Mouse (Mus musculus) neural tube, embryonic 13.5 days (tissue): Measurements from ENCODE around the gene F11r. TPM values are rescaled to one million over a fixed set of nuclear protein-coding genes. Genes with fewer than 3 reads are reported as not detected.

ENCODE experiments used
- ATAC-seq: fragments of 200-750 bp; cut with Nextera tagmentation; 2 replicates; pipeline ENCODE4 v1.8.0; 2017; ENCODE audit warnings: low read depth, mild to moderate bottlenecking, moderate TSS enrichment, moderate library complexity
- H3K27ac ChIP-seq: fragments of 300-500 bp; sonication (generic); replicated peaks from 2 replicates; pipeline ENCODE4 v1.5.1; 2015; ENCODE audit warnings: moderate library complexity, mild to moderate bottlenecking, inconsistent platforms
- H3K27me3 ChIP-seq: fragments of 300-500 bp; sonication (generic); 2 replicates; pipeline ENCODE4 v1.6.1; 2015; ENCODE audit warnings: mild to moderate bottlenecking, inconsistent platforms
- H3K36me3 ChIP-seq: fragments of 300-500 bp; sonication (generic); 2 replicates; pipeline ENCODE4 v1.6.1; 2015; ENCODE audit warnings: mild to moderate bottlenecking, inconsistent platforms
- H3K4me1 ChIP-seq: fragments of 300-500 bp; sonication (generic); replicated peaks from 2 replicates; pipeline ENCODE4 v1.6.1; 2015; ENCODE audit warnings: inconsistent platforms
- H3K4me2 ChIP-seq: fragments of 300-500 bp; sonication (generic); 2 replicates; pipeline ENCODE4 v1.6.1; 2015; ENCODE audit warnings: inconsistent platforms, mild to moderate bottlenecking, moderate library complexity
- H3K4me3 ChIP-seq: fragments of 300-500 bp; sonication (generic); 2 replicates; pipeline ENCODE4 v1.5.1; 2015; ENCODE audit warnings: mild to moderate bottlenecking, inconsistent platforms
- H3K9ac ChIP-seq: fragments of 300-500 bp; sonication (generic); 2 replicates; pipeline ENCODE4 v1.6.1; 2015; ENCODE audit warnings: moderate library complexity, mild to moderate bottlenecking, inconsistent platforms
- H3K9me3 ChIP-seq: fragments of 300-500 bp; sonication (generic); 2 replicates; pipeline ENCODE4 v1.6.1; 2016; ENCODE audit warnings: inconsistent platforms
- WGBS: fragments of 180-500 bp; shearing (Covaris S2); methylation state at CpG from one replicate; pipeline ENCODE4 v1.1.7; 2015; 5-methylcytosine and 5-hydroxymethylcytosine counted together
- polyA plus RNA-seq: library from polyadenylated mRNA; unstranded; fragments of >200 nt; fragmentation: Nextera tagmentation; extraction: Ambion mirVana; gene quantifications from 2 replicates; pipeline ENCODE4 v1.2.1, GENCODE M21; 2015

Gene F11r
- polyA plus RNA-seq, 1 experiment from 2014 or later = 14.7 TPM

DNA sequence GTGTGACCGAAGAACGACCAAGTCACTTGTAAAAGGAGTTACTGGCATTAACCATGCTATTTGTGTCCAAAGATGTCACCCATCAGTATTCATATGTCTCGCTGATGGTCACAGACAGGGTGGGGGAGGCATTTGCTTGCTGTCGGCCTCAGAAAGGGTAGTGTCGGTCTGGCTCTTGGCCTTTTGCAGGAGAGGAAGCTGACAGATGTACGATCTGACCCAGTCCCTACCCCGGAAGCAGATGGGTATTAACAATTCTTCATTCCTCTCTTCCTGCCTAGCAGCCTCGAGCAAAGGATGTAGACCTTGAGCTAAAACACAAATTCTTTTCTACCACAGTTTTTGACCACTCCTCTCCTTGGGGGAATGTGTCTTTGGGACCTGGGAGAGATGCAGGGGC, 39.8 kb downstream of the F11r start:
- H3K4me2 ChIP-seq = no peak overlapping the region
- ATAC-seq = no peak
- no peaks in the 10 kb centered on the region for H3K4me1 ChIP-seq
- H3K9me3 ChIP-seq = peaks cover 3% of the 10 kb centered on the region; the same call in 1 of the 2 replicates
- H3K4me3 ChIP-seq = no peak overlapping the region
- no peaks in the 10 kb centered on the region for H3K27me3 ChIP-seq
- WGBS = 75% methylated on average over 8 of the region's 8 CpGs
- H3K36me3 ChIP-seq = no peaks in the 10 kb centered on the region
- no peak overlapping the region for H3K9ac ChIP-seq
- H3K27ac ChIP-seq = no peak overlapping the region

DNA sequence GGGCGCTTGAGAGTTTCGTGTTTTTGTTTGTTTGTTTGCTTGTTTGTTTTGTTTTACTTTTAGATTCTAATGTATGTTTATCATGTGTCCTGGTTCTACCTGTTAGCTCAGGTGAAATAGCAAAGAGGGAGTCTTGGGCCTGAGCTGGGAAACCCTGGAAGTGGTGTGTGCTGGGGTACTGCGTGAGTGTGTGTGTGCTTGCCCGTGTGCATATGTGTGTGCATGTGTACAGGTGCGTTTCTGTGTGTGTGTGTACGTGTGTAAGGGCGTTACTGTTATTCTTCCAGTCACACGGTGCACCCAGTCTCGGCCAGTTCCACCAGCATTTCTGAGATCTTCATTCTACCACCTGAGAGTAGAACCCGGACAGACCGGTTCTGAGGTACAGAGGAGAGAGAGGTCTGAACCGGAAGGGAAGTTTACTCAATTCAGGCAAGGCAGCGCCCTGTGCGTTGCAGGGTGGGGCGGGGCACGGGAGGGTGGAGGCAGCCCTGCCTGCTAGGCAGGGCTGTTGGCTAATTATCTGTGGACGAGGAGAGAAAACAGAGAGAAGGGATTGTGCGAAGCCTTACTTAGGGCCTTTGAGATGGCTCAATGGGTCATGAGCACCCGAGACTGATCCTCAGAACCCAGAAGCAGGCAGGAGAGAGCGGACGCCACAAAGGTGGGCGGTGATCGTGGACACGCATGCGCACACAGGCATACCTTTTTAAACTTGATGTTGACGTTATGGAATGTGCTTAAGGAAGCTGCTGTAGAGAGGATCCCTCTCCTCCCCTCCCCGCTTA, 40.6 kb downstream of the F11r start:
- Histone ChIP-seq H3K4me3 (peak overlapping the region; percentile 27), H3K27me3 (no peaks in the 10 kb centered on the region), H3K9ac (peak overlapping the region; percentile 43), H3K4me2 (peak overlapping the region; percentile 39), H3K36me3 (no peaks in the 10 kb centered on the region), H3K9me3 (peaks cover 6% of the 10 kb centered on the region), H3K4me1 (no peaks in the 10 kb centered on the region), H3K27ac (no peak overlapping the region)
- 60% methylated on average over 27 of the region's 27 CpGs for WGBS
- ATAC-seq = peak; percentile 40; the same call in 1 of the 2 replicates

DNA sequence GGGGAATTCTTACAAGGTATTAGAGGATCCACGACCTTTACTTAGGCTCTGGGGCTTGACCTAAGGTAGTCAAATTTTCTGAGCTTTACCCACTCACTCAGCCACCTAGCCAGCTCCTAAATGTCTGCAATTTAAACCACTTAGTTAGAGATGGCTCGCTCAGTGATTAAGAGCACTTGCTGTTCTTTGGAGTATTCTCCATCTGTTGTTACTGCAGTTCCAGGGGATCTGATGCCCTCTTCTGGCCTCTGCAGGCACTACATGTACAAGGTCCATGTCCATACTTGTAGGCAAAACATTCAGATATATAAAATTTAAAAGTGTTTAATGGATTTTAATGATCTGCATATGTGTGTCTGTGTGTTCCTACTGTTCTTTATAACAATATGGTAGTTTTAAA, 41.6 kb downstream of the F11r start:
- Histone ChIP-seq H3K4me1 (no peaks in the 10 kb centered on the region), H3K27ac (no peak overlapping the region), H3K4me2 (no peak overlapping the region), H3K27me3 (no peaks in the 10 kb centered on the region), H3K4me3 (no peak overlapping the region), H3K36me3 (no peaks in the 10 kb centered on the region), H3K9ac (no peak overlapping the region), H3K9me3 (peaks cover 11% of the 10 kb centered on the region)
- peak; percentile 19; the same call in 1 of the 2 replicates for ATAC-seq
- 43% methylated on average over 2 of the region's 2 CpGs for WGBS

DNA sequence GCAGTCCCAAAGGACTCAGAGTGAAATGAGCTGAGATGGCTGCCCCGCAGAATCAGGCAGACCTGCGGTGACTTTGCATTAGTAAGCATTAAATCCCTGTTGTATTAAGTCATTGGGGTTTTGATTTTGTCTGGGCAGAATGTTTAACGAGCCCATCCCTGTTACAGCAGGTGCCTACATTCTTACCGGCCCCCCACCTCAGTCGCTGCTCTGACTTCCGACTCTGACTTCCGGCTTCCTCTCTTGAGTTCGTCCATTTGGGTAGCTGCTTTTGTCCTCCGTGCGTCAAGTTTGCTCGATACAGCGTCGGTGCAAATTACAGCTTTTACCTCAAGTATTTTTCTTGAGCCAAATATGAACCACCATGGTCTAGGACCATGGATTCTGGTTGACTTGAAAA, 56.9 kb downstream of the F11r start:
- WGBS = 88% methylated on average over 13 of the region's 13 CpGs
- no peak for ATAC-seq
- H3K4me3 ChIP-seq = no peak overlapping the region

DNA sequence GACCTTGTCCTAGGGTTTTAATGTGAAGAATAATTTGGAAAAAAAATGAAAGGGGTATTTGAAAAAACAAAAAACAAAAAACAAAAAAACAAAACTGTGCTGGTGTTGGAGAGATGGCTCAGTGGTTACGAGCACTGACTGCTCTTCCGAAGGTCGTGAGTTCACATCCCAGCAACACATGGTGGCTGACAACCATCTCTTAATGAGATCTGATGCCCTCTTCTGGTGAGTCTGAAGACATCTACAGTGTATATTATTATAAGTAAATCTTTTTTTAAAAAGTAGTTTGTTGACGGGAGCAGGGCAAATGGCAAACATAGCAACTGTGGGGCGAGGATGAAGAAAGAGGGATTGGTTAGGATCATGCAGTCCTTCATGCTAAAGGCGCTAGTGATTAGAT, 58.0 kb downstream of the F11r start:
- Histone ChIP-seq H3K4me2 (no peak overlapping the region), H3K4me3 (no peak overlapping the region), H3K4me1 (peaks cover 11% of the 10 kb centered on the region; the same call in 1 of the 2 replicates), H3K36me3 (no peaks in the 10 kb centered on the region), H3K27ac (no peak overlapping the region), H3K27me3 (no peaks in the 10 kb centered on the region), H3K9me3 (peaks cover 10% of the 10 kb centered on the region), H3K9ac (no peak overlapping the region)
- 91% methylated on average over 6 of the region's 6 CpGs for WGBS
- no peak for ATAC-seq

More for the DNA sequence above, 56.9 kb downstream of the F11r start:
- Histone ChIP-seq H3K4me2 (no peak overlapping the region), H3K9ac (no peak overlapping the region), H3K27me3 (no peaks in the 10 kb centered on the region), H3K27ac (no peak overlapping the region), H3K4me1 (peaks cover 5% of the 10 kb centered on the region; the same call in 1 of the 2 replicates), H3K36me3 (no peaks in the 10 kb centered on the region), H3K9me3 (peaks cover 16% of the 10 kb centered on the region)

DNA sequence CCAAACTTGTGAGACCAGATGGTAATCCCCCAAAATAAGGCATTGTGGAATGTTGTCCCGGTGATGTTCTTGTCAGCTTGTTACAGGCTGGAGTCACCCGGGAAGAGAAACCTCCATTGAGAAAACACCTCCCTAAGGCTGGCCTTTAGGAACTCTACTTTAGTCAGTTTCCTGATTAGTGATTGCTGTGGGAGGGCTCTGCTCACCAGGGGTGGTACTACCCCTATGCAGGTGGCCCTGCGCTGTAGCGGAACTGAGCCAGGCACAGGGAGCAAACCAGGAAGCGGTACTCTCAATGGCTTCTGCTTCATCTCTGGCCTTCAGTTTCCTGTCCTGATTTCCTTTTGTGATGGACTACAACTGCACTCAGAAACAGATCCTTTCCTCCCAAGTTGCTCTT, 62.5 kb downstream of the F11r start:
- peaks cover 20% of the 10 kb centered on the region for H3K4me1 ChIP-seq
- no peak overlapping the region for H3K9ac ChIP-seq
- no peak overlapping the region for H3K4me2 ChIP-seq
- ATAC-seq = no peak
- H3K36me3 ChIP-seq = no peaks in the 10 kb centered on the region
- WGBS = 76% methylated on average over 5 of the region's 5 CpGs
- H3K27me3 ChIP-seq = no peaks in the 10 kb centered on the region
- 0 out of 2 replicates have a peak overlapping the region, but pooled peaks have one; percentile 33 for H3K27ac ChIP-seq
- H3K4me3 ChIP-seq = no peak overlapping the region
- no peaks in the 10 kb centered on the region for H3K9me3 ChIP-seq

DNA sequence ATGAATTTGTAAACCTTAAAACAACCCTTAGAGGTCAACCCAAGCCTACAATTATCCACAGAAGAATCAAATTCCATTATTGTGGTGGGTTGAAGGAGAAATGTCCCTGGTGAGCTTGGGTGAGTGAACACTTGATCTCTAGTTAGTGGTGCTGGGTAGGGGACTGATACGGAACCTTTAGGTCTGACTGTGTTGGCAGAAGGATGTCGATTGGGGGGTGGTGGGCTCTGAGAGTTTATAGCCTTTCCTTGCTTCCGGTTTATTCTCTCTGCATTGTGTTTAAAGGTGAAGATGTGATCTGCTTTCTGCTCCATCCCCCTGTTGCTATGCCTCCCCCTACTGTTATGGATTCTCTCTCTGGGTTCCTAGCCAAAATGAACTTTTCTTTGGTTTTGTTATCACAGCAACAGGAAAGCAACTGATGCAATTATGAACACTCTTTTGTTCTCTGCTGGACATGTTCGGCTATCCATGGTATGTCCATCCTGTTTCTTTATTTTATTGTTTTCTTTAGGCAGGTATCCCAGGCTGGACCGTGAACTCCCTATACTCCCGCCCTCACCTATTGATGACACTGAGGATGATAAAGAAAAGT, 63.8 kb downstream of the F11r start:
- H3K27ac ChIP-seq = no peak overlapping the region
- H3K27me3 ChIP-seq = no peaks in the 10 kb centered on the region
- 0 out of 2 replicates have a peak, but pooled peaks cover 2% of the 10 kb centered on the region for H3K9me3 ChIP-seq
- 62% methylated on average over 6 of the region's 6 CpGs for WGBS
- no peak overlapping the region for H3K9ac ChIP-seq
- H3K4me2 ChIP-seq = no peak overlapping the region
- 0 out of 2 replicates have a peak, but pooled peaks cover 4% of the 10 kb centered on the region for H3K36me3 ChIP-seq
- no peak overlapping the region for H3K4me3 ChIP-seq
- H3K4me1 ChIP-seq = peaks cover 30% of the 10 kb centered on the region
- no peak for ATAC-seq

DNA sequence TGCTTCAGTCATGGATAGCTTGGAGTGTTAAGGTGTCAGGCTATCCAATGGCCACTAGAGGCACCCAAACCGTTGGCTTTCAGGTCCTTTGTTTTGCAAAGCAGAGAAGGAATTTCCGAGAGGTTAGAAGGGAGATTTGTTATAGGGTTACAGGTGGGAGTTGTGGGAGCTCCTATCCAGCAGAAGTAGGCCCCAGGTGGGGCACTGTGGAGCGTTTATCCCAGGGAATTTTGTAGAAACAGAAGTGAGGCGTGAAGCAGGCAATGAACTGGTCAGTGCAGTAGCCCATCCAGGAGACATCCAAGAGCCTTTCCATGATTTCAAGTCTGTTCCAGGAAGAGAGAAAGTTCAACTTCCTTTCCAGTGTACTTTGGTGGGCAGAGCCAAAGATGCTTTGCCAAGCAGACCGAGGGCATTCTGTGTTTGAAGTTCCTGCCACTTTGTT, 64.3 kb downstream of the F11r start:
- no peaks in the 10 kb centered on the region for H3K27me3 ChIP-seq
- ATAC-seq = no peak
- peak overlapping the region; percentile 77 for H3K27ac ChIP-seq
- H3K4me3 ChIP-seq = peak overlapping the region; percentile 8; the same call in 1 of the 2 replicates
- 0 out of 2 replicates have a peak, but pooled peaks cover 7% of the 10 kb centered on the region for H3K36me3 ChIP-seq
- H3K4me1 ChIP-seq = peaks cover 30% of the 10 kb centered on the region
- 6% methylated on average over 5 of the region's 5 CpGs for WGBS
- peak overlapping the region; percentile 62 for H3K4me2 ChIP-seq
- H3K9me3 ChIP-seq = 0 out of 2 replicates have a peak, but pooled peaks cover 5% of the 10 kb centered on the region
- no peak overlapping the region for H3K9ac ChIP-seq

DNA sequence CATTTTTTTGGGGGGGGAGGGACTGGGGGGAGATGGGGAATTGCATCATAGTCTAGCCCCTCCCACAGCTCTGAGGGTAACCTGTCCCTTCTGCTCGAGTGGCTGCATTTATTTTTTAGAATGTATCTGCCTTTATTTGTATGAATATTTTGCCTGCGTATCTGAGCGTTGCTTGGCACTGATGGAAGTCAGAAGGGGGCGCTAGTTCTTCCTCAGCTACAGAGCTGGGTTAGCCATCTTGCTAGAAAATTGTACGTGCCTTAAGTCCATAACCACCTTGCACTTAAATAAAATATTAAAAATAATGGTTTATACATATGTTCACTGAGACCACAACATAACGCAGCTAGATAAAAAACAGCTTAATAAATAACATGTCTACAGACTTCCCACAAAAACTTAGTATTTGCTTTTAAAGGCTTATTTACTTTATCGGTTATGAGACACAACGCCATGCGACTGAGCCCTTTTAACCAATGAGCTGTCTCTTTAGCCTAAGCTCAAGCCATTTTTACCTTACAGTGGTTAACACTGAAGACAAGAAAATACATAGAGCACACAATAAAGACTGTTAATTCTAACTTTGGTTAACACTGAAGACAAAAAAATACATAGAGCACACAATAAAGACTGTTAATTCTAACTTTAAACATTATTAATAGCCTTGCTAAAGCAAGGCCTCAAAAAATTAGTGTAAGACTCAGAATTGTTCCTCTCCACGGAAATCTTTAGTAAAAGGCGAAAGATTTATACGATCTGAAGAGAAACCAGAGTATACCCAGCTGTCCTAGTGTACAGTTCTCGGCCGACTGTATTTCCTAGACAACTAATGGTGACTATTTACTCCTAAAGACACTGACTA, 65.3 kb downstream of the F11r start:
- ATAC-seq = peak; percentile 87
- Histone ChIP-seq H3K4me3 (peak overlapping the region; percentile 51), H3K4me1 (peaks cover 30% of the 10 kb centered on the region), H3K27ac (peak overlapping the region; percentile 97), H3K27me3 (no peaks in the 10 kb centered on the region), H3K4me2 (peak overlapping the region; percentile 62), H3K9ac (peak overlapping the region; percentile 77; the same call in 1 of the 2 replicates), H3K36me3 (0 out of 2 replicates have a peak, but pooled peaks cover 14% of the 10 kb centered on the region), H3K9me3 (0 out of 2 replicates have a peak, but pooled peaks cover 5% of the 10 kb centered on the region)
- WGBS = 1% methylated on average over 14 of the region's 14 CpGs

DNA sequence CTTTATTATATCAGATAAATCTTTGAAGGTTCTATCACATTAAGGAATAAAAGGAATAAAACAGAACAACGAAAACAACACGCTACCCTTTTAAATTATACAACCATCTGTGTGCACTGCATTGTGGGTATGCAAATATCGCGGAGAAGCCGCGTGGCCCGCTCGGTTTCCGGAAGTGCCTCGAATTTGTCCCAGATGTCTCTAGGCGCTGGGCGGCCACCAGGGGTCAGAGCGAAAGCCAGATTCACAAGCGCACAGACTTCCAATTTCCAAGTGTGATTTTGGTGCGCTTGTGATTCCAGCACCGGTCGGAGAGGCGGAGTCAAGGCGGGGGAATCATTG, 65.9 kb downstream of the F11r start, which contains the start of gene Alyref2:
TSS of gene Alyref2 (plus strand) at position 229 of the 342 bp plus-strand sequence.
- H3K9me3 ChIP-seq = 0 out of 2 replicates have a peak, but pooled peaks cover 5% of the 10 kb centered on the region
- H3K27me3 ChIP-seq = no peaks in the 10 kb centered on the region
- H3K4me1 ChIP-seq = peaks cover 30% of the 10 kb centered on the region
- peak within 1 kb of the TSS; percentile 51 for H3K4me3 ChIP-seq
- WGBS = under 1% methylated on average over 19 of the region's 19 CpGs
- H3K36me3 ChIP-seq = 0 out of 2 replicates have a peak, but pooled peaks cover 14% of the 10 kb centered on the region
- peak; percentile 90 for ATAC-seq
- H3K27ac ChIP-seq = peak within 1 kb of the TSS; percentile 97
- peak within 1 kb of the TSS; percentile 62 for H3K4me2 ChIP-seq
- H3K9ac ChIP-seq = peak within 1 kb of the TSS; percentile 77

DNA sequence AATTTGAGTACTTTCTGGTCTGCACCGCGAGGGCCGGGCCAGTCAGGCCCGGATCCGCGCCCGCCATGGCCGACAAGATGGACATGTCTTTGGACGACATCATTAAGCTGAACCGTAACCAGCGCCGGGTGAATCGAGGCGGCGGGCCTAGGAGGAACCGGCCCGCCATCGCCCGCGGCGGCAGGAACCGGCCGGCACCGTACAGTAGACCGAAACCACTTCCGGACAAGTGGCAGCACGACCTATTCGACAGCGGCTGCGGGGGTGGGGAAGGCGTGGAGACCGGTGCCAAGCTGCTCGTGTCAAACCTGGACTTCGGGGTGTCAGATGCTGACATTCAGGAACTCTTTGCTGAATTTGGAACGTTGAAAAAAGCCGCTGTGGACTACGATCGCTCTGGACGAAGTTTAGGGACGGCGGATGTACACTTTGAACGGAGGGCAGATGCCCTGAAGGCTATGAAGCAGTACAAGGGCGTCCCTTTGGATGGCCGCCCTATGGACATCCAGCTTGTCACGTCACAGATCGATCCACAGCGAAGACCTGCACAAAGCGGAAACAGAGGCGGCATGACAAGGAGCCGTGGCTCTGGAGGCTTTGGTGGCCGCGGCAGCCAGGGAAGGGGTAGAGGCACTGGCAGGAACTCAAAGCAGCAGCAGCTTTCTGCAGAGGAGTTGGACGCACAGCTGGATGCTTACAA, 66.4 kb downstream of the F11r start:
- Histone ChIP-seq H3K36me3 (0 out of 2 replicates have a peak, but pooled peaks cover 14% of the 10 kb centered on the region), H3K4me3 (peak overlapping the region; percentile 51), H3K4me1 (peaks cover 30% of the 10 kb centered on the region), H3K4me2 (peak overlapping the region; percentile 62), H3K27me3 (no peaks in the 10 kb centered on the region), H3K27ac (peak overlapping the region; percentile 97), H3K9me3 (0 out of 2 replicates have a peak, but pooled peaks cover 5% of the 10 kb centered on the region), H3K9ac (peak overlapping the region; percentile 77)
- under 1% methylated on average over 53 of the region's 53 CpGs for WGBS
- peak; percentile 75 for ATAC-seq
